Mouse (Mus musculus): ENCODE data around the gene Hist2h3c1.

DNA sequence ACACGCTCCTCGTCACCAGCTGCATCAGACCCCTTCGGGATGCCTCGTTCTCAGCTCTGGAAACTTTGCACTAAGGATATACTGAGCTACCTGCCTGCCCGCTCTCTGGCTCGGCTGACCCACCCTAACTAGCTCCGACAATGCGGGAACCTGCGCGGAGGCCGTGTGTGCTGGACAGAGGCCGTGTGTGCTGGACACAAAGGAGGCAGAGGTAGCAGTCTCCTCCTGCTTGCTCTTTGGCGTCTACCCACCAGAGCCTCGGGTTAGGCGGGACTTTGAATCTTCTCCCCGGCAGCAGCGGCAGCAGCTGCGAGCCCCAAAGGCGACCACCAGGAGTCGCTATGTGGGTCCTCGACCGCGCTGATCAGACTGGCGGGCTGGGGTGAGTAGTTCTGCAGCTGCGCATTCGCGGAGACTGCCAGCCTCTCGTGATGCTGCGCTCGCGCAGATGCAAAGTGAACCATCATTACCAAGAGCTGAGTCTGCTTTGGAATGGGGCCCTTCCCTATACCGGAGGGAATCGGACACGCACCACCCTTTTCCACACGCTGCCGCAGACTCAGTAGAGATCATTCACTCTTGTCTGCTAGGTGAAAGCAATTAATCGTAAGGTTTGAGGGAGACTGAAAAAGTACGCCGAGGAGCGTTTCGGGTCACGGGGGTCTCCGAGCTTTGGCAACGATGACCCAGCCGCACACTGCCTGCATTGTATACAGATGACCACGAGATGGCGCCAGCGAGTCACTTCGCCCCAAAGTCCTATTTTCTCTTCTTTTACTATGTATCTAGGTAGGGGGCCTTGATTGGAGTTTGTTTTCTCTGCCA lies 31.5 kb downstream of the Hist2h3c1 start:
- TF ChIP-seq POLR2A (IDR thresholded peaks at IDR 0.05; ENCODE audit: insufficient read depth, low read depth, low read length) (peak; percentile 48), CTCF (IDR thresholded peaks at IDR 0.05; ENCODE audit: insufficient read depth, low read depth, low read length) (peak; percentile 77)

Data from olfactory bulb, adult 2 months (tissue).